In the genomic region with DNA sequence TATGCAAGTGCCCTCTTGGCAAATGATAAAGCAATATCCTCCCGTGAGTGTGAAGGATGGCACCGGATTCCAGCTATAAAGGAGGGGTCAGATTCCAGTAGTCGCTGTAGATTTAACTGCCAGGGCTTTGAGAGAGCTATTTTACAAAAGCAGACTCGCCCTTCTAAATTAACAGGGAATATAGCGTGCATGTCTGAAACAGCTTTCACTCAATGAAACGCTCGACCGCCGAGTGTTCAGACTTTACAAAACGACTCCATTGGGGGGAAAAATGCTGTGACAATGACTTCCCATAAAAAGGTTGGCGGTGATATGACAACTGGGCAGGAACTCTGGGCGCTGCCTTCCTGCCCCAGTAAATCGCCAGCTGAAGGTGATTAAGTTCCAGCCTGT, we compare ENCODE assay signal across 9 mouse cellular contexts. TPM values are rescaled to one million over a fixed set of nuclear protein-coding genes. Genes with fewer than 3 reads are reported as not detected.
DNase-seq lines count a peak whose midpoint lies in the region; ATAC-seq lines count a peak whose summit lies in the region.
"Had no signal": no experiment of that assay in that cellular context is flagged by ENCODE, and none has a peak within 500 bp of the region (broad histone marks: within the 10 kb centered on the region; RNA-seq: fewer than 3 reads in every experiment).

No protein-coding gene starts in this region.

- H3K27ac ChIP-seq in neural tube, embryonic 11.5 days (ENCODE audit: low read depth, low read length), result peak overlapping the region; percentile 87
- no peak overlapping the region for H3K27ac ChIP-seq in liver, embryonic 11.5 days (ENCODE audit: low read depth, low read length)
- peak overlapping the region; percentile 85 for H3K27ac ChIP-seq in stomach, embryonic 16.5 days (ENCODE audit: low read length)
- H3K27ac ChIP-seq: macrophage had no signal

- no peaks in the 10 kb centered on the region for H3K9me3 ChIP-seq in neural tube, embryonic 11.5 days (ENCODE audit: control insufficient read depth, low read length)
- H3K9me3 ChIP-seq in liver, embryonic 11.5 days (ENCODE audit: control insufficient read depth, low read length), result no peaks in the 10 kb centered on the region
- H3K9me3 ChIP-seq in stomach, embryonic 16.5 days (replicated peaks; ENCODE audit: control insufficient read depth, low read length), result no peaks in the 10 kb centered on the region; the same call in 1 of the 2 replicates

- H3K4me3 ChIP-seq in neural tube, embryonic 11.5 days (ENCODE audit: low read depth, low read length), result peak overlapping the region; percentile 71
- peak overlapping the region; percentile 71 for H3K4me3 ChIP-seq in liver, embryonic 11.5 days (ENCODE audit: low read depth, low read length)
- H3K4me3 ChIP-seq in stomach, embryonic 16.5 days (replicated peaks; ENCODE audit: low read length), result peak overlapping the region; percentile 83

- under 1% methylated on average over 13 of the region's 13 CpGs for WGBS in neural tube, embryonic 11.5 days
- 6% methylated on average over 13 of the region's 13 CpGs for WGBS in liver, embryonic 11.5 days
- WGBS in stomach, embryonic 16.5 days, result 1% methylated on average over 13 of the region's 13 CpGs

- ATAC-seq in neural tube, embryonic 11.5 days (ENCODE audit: insufficient read depth, low FRiP score, low TSS enrichment), result no peak
- no peak for ATAC-seq in liver, embryonic 11.5 days (replicated peaks; ENCODE audit: low FRiP score)
- no peak for ATAC-seq in stomach, embryonic 16.5 days (ENCODE audit: insufficient read depth, low FRiP score)

- DNase-seq in adrenal gland, postnatal 14 days, result peak; percentile 10
- no peak for DNase-seq in adrenal gland, adult 8-10 months
- DNase-seq in neural tube, embryonic 11.5 days (ENCODE audit: low spot score), result no peak
- no peak for DNase-seq in neural tube, embryonic 10.5 days (ENCODE audit: extremely low spot score, low spot score)
- DNase-seq in liver, embryonic 11.5 days (ENCODE audit: low spot score), result no peak
- DNase-seq in cerebellum, adult 9-11 months, result no peak
- no peak for DNase-seq in gastrocnemius, postnatal 14 days

- H3K4me1 ChIP-seq in neural tube, embryonic 11.5 days (ENCODE audit: control insufficient read depth, insufficient read depth, low read length), result no peaks in the 10 kb centered on the region; the same call in 1 of the 2 replicates
- H3K4me1 ChIP-seq in liver, embryonic 11.5 days (replicated peaks; ENCODE audit: control insufficient read depth, insufficient read depth, low read length), result no peaks in the 10 kb centered on the region
- peaks cover 11% of the 10 kb centered on the region for H3K4me1 ChIP-seq in stomach, embryonic 16.5 days (ENCODE audit: control insufficient read depth, insufficient read depth, low read length)

- H3K9ac ChIP-seq in neural tube, embryonic 11.5 days (ENCODE audit: low read length), result peak overlapping the region; percentile 89
- H3K9ac ChIP-seq in liver, embryonic 11.5 days (ENCODE audit: low read depth, low read length), result peak overlapping the region; percentile 72
- peak overlapping the region; percentile 93 for H3K9ac ChIP-seq in stomach, embryonic 16.5 days (ENCODE audit: low read length)

- H3K27me3 ChIP-seq in neural tube, embryonic 11.5 days (ENCODE audit: control insufficient read depth, insufficient read depth, low read length), result no peaks in the 10 kb centered on the region
- no peaks in the 10 kb centered on the region; the same call in 1 of the 2 replicates for H3K27me3 ChIP-seq in liver, embryonic 11.5 days (replicated peaks; ENCODE audit: control insufficient read depth, insufficient read depth, low read length)
- no peaks in the 10 kb centered on the region for H3K27me3 ChIP-seq in stomach, embryonic 16.5 days (ENCODE audit: control insufficient read depth, insufficient read depth, low read length)

- intact Hi-C loops in gastrocnemius, postnatal 14 days (cut with DNase I; ENCODE audit: low total_unique reads), result no loop called here

- no peaks in the 10 kb centered on the region for H3K36me3 ChIP-seq in neural tube, embryonic 11.5 days (ENCODE audit: control insufficient read depth, insufficient read depth, low read length)
- H3K36me3 ChIP-seq in liver, embryonic 11.5 days (ENCODE audit: control insufficient read depth, insufficient read depth, low read length), result no peaks in the 10 kb centered on the region
- no peaks in the 10 kb centered on the region for H3K36me3 ChIP-seq in stomach, embryonic 16.5 days (ENCODE audit: control insufficient read depth, insufficient read depth, low read length)

- peak overlapping the region; percentile 47 for H3K4me2 ChIP-seq in neural tube, embryonic 11.5 days (ENCODE audit: low read depth)
- peak overlapping the region; percentile 87 for H3K4me2 ChIP-seq in liver, embryonic 11.5 days
- peak overlapping the region; percentile 79 for H3K4me2 ChIP-seq in stomach, embryonic 16.5 days (ENCODE audit: low read depth, low read length)

RNA-seq across cellular contexts. Expression of a gene that starts 0.6 kb away (rescaled TPM):
- 4.4 and 5.1 TPM in 2 replicates for total RNA-seq in adrenal gland, postnatal 14 days (2021)
- total RNA-seq in adrenal gland, adult 8-10 months (2022), result 1 to 10 TPM; 1.2 to 2.0 (median 1.6) TPM
- polyA plus RNA-seq in neural tube, embryonic 11.5 days (2014; fragmentation: Nextera tagmentation; extraction: Ambion mirVana), result 11.0 and 11.2 TPM in 2 replicates
- 2.8 and 3.8 TPM in 2 replicates for polyA plus RNA-seq in liver, embryonic 11.5 days (2014; fragmentation: Nextera tagmentation; extraction: Ambion mirVana)
- polyA plus RNA-seq in stomach, embryonic 16.5 days (2015; fragmentation: Nextera tagmentation; extraction: Ambion mirVana), result 5.6 and 6.0 TPM in 2 replicates
- 1 to 10 TPM; 2.3 to 3.0 TPM for total RNA-seq in gastrocnemius, postnatal 14 days (2021)

RNA-seq across cellular contexts. Expression of a gene that starts 50.7 kb away (rescaled TPM):
- total RNA-seq in adrenal gland, postnatal 14 days (2021), result 43.2 and 46.0 TPM in 2 replicates
- total RNA-seq in adrenal gland, adult 8-10 months (2022), result 10 to 100 TPM; 36.7 to 50.4 (median 48.6) TPM
- 44.4 and 45.1 TPM in 2 replicates for polyA plus RNA-seq in neural tube, embryonic 11.5 days (2014; fragmentation: Nextera tagmentation; extraction: Ambion mirVana)
- polyA plus RNA-seq in liver, embryonic 11.5 days (2014; fragmentation: Nextera tagmentation; extraction: Ambion mirVana), result 39.7 and 41.2 TPM in 2 replicates
- 40.3 and 44.1 TPM in 2 replicates for polyA plus RNA-seq in stomach, embryonic 16.5 days (2015; fragmentation: Nextera tagmentation; extraction: Ambion mirVana)
- total RNA-seq in gastrocnemius, postnatal 14 days (2021), result 10 to 100 TPM; 24.5 to 31.5 TPM
